Mouse (Mus musculus) liver, postnatal 0 days (tissue): ENCODE results near the gene Pth1r.

Experiments
- CTCF ChIP-seq: sonication (generic); IDR thresholded peaks from 2 replicates; pipeline ENCODE4 v1.5.1; 2016; ENCODE audit warnings: antibody characterized with exemption, low read depth
- EP300 ChIP-seq: IDR thresholded peaks from 2 replicates; pipeline ENCODE4 v1.6.1; 2016; ENCODE audit warnings: antibody characterized with exemption, low read depth, mild to moderate bottlenecking

GRCm38 (mm10) chr9:110701114-110702032, 45.6 kb downstream of the Pth1r start:
- TF ChIP-seq EP300 (no peak), CTCF (no peak)
